Mouse (Mus musculus) cortical plate, adult 2 months (tissue): ENCODE measurements around the gene Exosc1.

ENCODE experiments used
- CTCF ChIP-seq: fragments of 200-500 bp; IDR thresholded peaks from 2 replicates; pipeline ENCODE4 v1.5.1; 2011; ENCODE audit warnings: mild to moderate bottlenecking, control low read depth, low read length; ENCODE audit not compliant: insufficient read depth; ENCODE audit errors: extremely low read depth
- POLR2A ChIP-seq: fragments of 200-500 bp; IDR thresholded peaks from 2 replicates; pipeline ENCODE4 v1.6.1; 2011; ENCODE audit warnings: mild to moderate bottlenecking, low read length, control low read depth; ENCODE audit not compliant: insufficient read depth; ENCODE audit errors: extremely low read depth

DNA sequence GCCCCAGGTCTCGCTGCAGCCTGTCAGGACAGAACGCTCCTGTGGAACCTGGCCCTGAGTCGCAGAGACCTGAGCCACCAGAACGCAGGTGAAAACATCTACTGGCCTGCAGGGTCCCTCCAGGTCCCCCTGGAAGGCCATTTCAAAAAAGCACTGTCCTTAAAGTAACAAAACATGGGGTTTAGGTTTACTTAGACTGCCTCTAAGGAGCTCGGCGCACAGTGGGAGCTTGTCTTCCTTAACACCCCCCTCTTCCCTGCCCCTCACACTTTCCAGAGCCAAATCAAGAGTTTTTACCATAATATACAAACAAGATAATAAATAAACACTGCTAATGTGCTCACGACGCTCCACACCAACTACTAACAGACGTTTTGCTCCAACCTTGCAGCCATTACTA, 49.3 kb downstream of the Exosc1 start:
- TF ChIP-seq CTCF (no peak), POLR2A (no peak)
